Mouse (Mus musculus) urinary bladder, postnatal 10 days (tissue): Measurements from ENCODE around the gene Ifnar2.

Experiments
- DNase-seq: peaks from one replicate; pipeline ENCODE4 v3.0.0; 2022; ENCODE audit warnings: low spot score

Ifnar2 gene

DNA sequence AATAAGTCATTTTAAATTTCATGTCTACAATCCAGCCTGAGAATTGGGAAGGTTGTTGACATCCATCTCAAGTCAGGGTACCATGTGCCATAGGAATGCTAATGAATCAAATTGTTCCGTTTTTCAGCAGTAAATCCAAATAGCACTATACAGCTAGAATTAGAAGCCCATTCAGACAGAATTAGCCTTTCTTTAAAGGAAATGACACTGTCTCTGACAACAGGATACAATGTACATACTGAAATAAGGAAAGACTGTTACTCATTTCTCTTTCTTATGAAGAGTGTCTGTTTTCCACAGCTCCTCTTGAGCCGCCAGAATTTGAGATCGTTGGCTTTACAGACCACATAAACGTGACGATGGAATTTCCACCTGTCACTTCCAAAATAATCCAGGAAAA, 18.8 kb downstream of the Ifnar2 start, which contains the start of gene Gm21970:
Gene Gm21970 (plus strand): TSS at position 301 of the 400 bp plus-strand sequence.
- no peak for DNase-seq

DNA sequence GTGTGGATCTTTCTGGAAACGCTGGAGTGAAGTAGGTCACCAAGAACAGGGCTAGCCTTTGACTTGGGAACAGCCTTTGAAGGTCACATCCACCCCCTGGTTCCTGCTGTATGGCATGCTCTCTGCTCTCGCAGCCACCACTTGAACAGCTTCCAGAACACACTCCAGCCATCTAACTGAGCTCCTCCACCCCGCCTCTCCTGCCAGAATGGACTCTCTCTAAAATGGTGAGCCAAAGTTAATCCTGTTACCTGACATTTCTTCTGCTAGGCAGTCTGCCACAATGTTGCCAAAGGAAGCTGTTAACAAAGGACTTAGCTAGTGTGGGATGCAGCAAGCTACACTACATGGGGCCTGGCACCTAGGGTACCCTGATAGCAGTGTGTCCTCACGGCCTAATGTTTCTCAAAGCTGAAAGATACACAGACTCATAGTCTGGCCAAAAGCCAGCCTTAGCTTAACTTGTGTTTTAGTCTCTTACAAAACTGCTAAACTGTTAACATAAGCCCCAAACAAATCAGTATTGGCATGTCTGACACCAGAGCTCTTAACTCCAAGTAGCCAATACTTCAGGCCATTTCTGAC, 22.3 kb downstream of the Ifnar2 start:
- no peak for DNase-seq

DNA sequence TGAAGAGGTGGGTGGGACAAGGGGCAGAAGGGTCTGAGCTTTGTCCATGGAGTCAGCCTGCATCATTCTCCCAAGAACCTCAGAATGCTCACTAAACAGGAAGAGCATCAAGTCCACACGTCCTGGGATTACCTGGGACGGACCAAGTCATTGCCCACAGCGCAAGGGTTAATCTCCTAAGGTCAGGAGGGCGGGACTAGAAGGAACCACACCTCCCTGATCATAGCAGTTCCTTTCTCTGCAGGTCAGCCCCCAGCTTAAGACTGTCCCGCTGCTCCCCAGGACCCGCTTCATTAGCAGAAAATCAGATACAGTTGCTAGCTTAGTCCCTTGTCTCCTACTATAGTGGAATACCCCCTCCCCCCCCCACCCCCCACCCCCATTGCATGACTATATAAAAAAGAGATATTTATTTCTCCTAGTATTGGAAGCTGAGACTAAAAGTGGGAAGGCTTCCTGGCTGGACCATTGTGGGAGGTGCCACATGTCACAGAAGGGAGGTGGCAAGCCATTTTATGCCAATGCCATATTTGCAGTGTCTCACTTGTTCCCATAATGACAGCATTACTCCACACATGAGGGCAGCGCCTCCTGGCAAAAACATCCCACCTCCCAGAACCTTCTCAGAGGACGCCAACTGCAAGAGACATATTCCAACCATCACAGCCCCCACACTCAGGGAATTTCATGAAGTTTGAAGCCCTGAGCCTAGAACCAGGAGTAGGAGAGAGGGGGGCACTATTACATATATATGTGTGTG, 23.2 kb downstream of the Ifnar2 start:
- DNase-seq = no peak

DNA sequence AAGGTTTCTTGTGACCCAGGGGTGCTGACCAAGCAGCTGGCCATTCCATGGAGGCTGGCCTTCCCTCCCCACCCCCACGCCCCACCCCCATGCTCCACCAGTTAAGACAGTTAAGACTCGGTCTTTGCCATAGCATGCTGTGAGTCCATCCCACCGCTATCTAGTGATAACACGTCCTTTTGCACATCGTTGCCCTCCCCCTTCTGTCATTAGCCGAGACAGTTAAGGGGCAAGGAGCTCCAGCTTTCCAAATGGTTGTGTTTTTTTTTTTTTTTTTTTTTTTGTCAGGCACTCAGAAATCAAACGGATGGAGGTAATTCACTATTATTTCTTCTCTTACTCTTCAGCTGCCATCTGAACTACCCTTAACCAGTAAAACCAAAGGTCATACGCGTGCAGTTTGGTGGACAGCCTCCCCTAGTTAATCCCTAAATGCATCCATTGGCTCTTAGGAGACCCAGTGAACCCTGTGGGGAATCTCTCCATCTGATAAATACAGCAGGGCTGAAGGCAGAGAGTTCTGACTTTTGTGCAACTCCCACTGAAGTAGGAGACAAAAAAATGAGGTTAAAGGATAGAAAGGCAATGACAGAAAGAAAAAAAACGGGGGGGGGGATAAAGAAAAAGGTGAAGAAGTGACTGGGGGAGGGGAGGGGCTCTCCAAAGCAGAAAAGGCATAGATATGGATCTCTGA, 24.4 kb downstream of the Ifnar2 start:
- DNase-seq = no peak

DNA sequence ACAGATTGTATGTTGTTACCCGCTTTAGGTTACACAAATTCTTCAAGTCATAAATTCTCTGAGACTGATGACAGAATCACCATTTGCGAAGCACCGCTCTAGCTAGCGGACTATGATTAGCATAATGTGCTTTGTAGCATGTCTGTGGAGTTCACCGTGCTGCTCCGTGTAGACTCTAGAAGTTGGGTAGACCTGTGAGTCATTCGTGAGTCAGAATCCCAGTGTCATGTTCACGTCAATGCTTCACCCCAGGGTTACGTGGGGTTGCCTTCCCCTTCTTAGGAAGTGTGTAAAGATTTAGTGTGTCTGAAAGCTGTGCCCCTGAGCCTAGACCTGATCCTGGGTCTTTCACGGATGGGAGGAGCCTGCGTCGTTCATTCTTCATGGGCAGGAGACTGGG, 25.4 kb downstream of the Ifnar2 start:
- no peak for DNase-seq

DNA sequence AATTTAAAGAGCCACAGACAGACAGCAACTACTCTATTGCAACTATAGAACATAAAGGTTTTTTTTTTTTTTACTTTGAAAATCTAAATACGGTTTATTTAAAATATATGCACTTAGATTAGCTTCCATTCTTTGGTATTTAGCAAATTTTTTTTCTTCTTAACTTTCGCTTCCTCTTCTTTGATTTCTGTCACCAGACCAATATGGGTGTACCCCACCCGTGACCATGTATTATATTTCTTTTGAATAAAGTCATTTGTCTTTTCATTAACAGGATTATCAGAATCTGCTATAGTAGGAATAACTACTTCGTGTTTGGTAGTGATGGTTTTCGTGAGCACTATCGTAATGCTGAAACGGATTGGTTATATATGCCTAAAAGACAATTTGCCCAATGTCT, 26.4 kb downstream of the Ifnar2 start:
- no peak for DNase-seq

DNA sequence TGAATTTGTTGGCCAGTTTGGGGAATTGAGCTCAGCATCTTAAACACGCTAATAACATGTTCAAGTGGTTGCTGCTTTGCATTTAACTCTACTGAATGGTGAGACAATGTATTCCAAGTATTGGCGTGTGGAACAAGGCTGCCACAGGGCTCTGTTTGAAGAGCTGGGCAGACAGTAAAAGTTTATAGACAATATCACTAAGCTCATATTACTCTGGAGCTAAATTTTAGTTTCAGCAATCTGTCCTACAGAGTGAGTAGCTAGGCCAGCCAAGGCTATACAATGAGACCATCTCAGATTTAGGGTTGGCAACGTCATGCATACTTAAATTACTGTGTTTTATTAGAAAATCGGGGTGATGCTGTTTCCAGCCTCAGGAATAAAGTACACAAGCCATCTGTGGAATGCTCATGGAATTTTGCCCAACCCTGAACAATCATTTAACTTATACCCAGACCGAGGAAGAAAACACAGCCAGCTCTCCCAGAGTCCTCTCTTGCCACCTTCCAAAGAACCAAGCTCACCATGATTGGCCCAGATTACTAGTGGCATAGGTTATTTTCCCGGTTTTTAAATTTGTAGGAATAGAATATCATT, 29.1 kb downstream of the Ifnar2 start:
- no peak for DNase-seq

DNA sequence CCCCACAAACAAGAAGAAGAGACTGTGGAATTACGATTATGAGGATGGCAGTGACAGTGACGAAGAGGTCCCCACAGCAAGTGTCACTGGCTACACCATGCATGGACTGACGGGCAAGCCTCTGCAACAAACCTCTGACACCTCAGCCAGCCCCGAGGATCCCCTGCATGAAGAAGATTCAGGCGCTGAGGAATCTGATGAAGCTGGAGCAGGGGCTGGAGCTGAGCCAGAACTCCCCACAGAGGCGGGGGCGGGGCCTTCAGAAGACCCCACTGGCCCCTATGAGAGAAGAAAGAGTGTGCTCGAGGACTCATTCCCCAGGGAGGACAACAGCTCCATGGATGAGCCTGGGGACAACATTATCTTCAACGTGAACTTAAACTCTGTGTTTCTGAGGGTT, 31.2 kb downstream of the Ifnar2 start:
- no peak for DNase-seq

DNA sequence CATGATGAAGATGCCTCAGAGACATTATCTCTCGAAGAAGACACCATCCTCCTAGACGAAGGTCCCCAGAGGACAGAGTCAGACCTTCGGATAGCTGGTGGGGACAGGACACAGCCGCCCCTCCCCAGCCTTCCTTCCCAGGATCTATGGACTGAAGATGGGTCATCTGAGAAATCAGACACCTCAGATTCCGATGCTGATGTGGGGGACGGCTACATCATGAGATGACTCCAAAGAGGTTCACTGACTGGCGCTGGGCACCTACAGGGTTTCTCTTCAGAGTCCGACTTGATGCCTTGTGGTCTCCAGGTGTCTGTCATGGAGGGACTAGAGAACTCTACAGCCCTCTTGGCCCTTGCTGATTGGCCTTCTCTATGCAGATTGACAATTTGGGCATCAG, 31.6 kb downstream of the Ifnar2 start:
- no peak for DNase-seq

DNA sequence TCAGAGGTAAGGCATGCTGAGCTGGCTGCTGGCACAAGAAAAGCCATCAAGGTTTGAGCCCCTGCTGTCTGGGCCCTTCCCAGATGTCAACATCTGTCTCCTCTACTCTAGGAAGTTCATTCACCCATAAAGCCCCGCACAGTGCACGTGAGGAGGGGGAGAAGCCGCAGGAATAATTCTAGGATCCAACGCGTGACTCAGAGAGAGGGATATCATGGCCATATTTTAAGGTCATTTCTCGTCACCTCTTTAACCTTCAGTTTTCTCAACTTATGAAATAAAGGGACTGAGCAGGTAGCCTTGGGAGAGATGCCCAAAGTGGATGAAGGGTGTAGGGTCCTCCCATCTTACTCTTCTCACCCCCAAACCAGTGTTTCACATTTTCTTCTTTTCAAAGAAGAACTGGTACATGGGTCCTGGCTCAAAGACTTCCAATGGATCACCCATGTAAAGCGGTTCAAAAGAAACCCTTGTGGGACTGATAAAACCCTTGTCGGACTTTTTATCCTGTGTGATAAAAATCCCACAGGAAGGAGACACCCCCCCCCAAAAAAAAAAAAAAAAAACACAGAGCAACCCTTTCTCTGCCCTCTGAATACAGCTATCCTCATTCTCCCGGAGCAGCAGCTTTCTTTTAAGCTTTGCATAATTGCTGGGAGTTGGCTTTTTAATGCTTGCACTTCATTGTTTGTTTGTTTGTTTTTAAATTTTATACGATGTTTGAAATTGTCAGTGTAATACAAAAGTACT, 32.4 kb downstream of the Ifnar2 start:
- DNase-seq = no peak

DNA sequence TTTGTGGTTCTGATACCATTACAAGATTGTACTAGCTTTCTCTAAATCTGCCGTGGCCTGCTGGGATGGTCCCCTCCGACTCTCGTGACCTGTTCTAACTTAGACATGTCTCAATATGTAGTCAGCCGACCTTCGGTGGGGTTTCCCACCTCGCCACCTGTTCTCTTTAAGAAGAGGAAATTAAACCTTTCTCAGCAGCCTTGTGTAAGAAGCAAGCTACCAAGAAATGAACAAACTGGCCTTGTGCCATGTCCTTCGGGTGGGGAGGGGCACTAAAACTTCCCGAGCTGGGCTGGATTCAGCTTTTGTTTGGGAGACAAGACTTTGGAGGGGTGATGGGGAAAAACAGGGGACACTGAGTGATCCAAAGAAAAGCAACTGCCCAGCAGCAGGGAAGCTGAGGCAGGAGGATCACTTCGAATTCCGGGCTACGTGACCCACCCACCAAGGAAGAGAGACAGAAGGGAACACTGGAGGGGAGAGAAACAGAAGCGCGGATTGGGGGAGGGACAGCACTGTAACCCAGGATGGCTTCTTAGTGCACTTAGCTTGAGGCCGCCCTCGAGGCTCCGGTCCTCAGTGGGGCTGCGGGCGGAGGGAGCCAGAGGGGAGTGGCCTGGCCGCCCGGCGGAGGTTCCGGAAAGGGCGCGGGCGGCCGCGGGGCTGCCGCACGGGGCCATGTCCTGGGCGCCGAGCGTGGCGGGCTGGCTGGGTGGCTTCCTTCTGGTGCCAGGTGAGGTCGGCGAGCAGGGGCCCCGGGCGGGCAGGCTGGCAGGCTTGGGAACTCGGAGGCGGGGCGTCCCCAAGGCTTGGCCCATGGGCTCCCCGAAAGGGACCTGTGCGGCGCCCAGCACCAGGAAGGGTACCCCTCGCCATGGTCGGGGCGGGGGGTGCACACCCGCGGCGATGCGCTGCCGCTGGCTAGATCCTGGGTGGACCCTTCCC, 33.3 kb downstream of the Ifnar2 start, which contains the start of gene Il10rb:
Gene Il10rb (plus strand): TSS at position 525 of the 945 bp plus-strand sequence.
- DNase-seq = peak; percentile 20

DNA sequence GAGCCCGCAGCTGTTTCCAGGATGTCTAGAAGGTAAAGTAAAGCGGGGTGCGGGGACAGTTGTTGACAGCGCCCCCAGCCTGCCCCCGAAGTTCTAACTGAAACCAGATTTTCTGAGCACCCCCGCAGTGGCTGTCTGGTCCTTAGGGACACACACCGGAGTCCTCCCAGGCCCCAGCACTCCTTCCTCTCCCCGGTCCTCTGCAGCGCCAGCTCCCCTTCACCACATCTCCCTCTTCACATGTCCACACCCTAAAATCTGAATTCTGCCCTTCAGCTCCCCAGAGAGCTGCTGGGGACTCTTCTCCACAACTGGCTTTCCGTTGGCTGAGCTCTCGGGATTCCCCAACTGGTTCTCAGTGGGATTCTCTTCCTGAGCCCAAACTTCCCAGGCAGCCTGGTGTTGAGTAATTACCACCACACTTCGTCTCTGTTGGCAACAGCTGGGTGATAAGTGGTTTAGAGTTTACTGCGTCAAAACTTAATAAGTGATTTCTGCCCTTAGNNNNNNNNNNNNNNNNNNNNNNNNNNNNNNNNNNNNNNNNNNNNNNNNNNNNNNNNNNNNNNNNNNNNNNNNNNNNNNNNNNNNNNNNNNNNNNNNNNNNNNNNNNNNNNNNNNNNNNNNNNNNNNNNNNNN, 34.1 kb downstream of the Ifnar2 start:
- no peak for DNase-seq

DNA sequence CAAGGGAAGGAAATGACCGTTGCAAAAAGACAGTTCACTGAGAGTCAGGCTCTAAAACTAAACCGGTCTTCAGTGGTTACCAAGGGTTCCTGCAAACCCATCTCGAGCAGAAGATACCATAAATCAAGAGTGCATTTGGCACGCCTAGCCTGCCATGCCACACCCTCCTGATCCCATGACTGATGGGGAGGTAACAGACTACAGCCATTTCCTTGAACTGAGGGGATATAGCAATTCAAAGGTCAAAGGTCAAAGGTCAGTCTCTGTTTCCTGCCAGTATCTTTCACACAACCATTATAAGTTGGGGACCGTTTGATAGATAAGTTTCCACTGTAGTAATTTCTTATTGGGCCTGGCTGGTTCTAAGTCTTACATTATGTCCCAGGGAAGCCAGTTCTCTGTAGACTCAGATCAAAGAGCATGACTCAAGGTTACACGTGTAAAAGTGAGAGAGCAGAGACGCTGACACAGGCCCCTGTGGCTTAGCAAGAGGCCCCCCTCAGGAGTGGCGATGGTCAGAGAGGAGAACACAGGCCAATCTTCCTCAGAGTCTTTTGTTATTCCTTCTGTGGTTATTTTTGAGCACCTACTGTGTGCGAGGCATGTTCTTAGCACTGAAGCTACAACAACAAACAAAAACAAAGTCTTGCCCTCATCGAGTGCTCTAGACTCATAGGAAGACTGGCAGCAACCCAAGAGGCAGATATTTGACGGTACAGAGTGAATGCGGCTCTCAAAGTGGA, 40.7 kb downstream of the Ifnar2 start:
- DNase-seq = no peak

DNA sequence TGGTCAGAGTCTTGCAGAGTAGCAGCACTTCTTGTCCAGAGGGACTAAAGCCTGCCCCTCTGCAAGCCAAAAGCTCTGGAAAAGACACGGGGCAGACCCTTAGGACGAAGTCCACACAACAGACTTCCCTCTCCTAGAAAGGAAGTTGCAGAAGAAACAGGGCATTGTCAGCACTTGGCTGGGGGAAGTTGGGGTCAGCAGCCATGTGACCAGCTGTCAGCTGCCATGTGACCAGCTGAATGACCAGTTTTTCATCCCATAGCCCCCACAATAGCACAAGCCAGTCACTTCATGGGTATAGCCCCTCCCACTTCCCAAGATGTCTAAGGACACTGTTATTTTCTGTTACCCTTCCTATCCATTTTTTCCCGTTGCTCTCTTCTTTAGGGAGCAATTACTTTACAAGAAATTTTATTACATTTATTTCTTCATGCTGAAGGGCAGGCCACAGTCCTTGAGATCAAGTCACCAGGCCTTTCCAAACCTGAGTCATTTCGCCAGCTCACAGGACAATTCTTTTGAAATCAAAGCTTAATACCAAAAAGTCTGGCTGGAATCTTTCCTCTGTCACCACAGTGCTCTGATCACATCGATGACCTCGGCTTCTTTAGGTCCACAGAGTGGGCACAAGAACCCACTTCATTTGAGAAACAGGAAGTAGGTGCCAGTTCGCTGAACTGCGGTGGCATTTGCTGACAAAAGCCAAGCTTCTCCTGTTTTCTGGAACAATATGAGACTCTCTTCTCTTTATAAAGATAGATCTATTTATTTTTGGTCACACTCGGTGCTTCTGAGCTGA, 43.0 kb downstream of the Ifnar2 start:
- DNase-seq = no peak

DNA sequence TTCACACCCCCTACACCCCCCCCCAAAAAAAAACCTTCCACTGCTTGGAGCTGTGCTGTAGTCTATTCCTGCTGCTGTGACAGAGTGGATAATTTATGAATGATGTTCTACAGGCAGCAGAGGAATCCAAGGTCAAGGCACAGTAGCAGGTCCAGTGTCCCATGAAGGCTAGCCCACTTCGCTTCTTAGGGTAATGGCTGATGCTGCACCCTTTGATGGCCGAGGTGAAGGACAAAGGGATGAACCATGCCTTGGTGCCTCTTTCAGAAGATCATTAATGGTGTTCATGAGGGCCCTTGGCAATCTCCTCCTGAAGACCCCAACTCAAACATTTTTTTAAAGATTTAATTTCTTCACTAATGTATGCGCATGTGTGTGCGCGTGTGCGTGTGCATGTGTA, 43.8 kb downstream of the Ifnar2 start:
- DNase-seq = no peak

DNA sequence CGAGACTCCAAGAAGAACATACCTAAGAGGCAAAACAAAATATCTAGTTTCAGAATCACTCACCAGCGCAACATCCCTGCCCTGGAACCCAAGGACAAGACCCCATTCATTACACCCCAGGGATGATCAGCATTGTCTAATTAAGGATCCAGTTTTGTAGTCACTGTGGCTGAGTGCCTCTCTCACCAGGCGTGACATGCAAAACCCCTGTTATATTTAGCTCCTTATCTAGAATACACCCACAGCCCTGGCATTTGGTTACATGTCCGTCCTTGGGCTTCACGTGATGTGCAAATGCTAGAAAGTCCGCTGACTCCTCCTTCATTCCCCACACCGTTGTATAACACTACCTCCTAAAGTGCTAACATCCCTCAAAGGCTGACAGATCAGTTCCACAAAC, 44.4 kb downstream of the Ifnar2 start:
- no peak for DNase-seq

DNA sequence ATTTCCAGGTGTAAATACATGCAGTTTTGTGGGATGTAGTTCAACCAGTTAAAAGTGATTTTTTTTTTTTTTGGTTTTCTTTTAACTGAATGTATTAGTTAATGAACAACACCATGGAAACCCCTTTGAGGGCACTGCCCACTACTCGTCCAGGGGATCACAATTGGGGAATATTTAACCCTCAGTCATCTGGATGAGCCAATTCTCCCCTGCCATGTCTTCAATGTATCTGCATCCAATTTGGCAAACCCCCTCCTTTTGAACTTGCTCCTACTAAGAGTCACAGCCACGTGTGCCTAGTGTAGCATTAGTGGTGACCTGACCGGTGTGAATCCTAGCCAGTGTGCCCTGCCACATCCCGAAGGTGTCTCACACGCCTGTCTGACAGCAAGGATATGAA, 45.9 kb downstream of the Ifnar2 start:
- no peak for DNase-seq

DNA sequence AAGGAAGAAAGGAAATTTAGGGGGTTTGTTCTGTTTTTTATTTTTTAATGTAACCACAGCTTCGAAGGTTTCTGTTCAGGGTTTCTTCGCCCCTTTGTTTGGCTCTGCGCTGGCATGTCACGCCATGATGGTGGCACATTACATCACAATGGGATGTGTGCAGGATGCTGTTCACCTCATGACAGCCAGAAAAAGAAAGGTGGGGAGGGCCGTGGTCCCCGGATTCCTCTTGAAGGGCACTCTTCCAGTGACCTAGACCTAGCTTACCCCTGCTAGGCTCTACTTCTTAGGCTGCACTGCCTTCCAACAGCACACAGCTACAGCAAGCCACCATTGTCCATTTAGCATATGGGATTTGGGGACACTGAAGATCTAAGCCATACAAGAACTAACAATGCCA, 53.2 kb downstream of the Ifnar2 start:
- no peak for DNase-seq

DNA sequence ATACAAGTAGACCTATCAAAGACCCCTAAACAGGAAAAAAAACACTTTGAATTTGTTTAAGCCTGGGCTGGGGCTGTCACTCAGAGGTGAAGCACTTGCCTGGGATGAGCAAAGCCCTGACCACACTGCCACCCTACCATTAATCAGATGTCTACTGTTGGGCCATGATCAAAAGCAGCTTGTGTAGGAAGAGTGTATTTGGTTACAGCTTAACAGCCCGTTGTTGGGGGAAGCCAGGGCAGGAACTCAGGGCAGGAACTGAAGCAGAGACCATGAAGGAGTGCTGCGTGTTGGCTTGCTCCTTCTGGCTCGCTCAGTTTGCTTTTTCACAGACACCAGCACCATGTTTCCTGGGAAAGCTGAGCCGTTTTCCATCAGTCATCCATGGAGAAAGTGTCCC, 54.0 kb downstream of the Ifnar2 start:
- DNase-seq = no peak
